Mouse (Mus musculus): ENCODE data around the gene Dync1i1. TPM values are rescaled to one million over a fixed set of nuclear protein-coding genes. Genes with fewer than 3 reads are reported as not detected.

Gene Dync1i1
- total and polyA plus RNA-seq, 3 experiments, result not detected

GRCm38 (mm10) chr6:5854048-5854836, 128.8 kb downstream of the Dync1i1 start:
- Histone ChIP-seq H3K27ac (ENCODE audit: control insufficient read depth, low read depth, low read length) (no peak overlapping the region), H3K4me3 (ENCODE audit: control insufficient read depth in 1 of 2, insufficient read depth in 1 of 2, low read depth in 2 of 2, low read length in 2 of 2) (no peak overlapping the region), H3K9me3 (replicated peaks; ENCODE audit: insufficient read depth, low read length) (no peaks in the 10 kb centered on the region), H3K4me1 (ENCODE audit: control insufficient read depth in 1 of 2, insufficient read depth in 2 of 2, low read length in 2 of 2) (no peaks in the 10 kb centered on the region), H3K36me3 (ENCODE audit: control insufficient read depth in 1 of 2, insufficient read depth in 2 of 2, low read length in 2 of 2) (no peaks in the 10 kb centered on the region; a peak in 1 of 4 replicates), H3K9ac (ENCODE audit: control insufficient read depth, low read depth, low read length, poor library complexity, severe bottlenecking) (no peak overlapping the region), H3K79me2 (ENCODE audit: control insufficient read depth, insufficient read depth, low read length, poor library complexity) (no peaks in the 10 kb centered on the region), H3K27me3 (ENCODE audit: control insufficient read depth in 1 of 2, insufficient read depth in 2 of 2, low read length in 2 of 2) (peaks cover 0 to 2% of the 10 kb centered on the region in 2 experiments; a peak in 1 of 4 replicates)
- no peak for TF ChIP-seq ETS1 (IDR thresholded peaks at IDR 0.05; ENCODE audit: low read depth, low read length)
- no peak for TF ChIP-seq TAL1 (IDR thresholded peaks at IDR 0.05; ENCODE audit: low read length)
- no peak for TF ChIP-seq SIN3A (IDR thresholded peaks at IDR 0.05; ENCODE audit: low read length)
- DNase-seq (ENCODE audit: low read depth, low spot score), result no peak

GRCm38 (mm10) chr6:5855526-5855925, 130.1 kb downstream of the Dync1i1 start:
- no peaks in the 10 kb centered on the region for H3K9me3 ChIP-seq (replicated peaks; ENCODE audit: insufficient read depth, low read length)
- no peak overlapping the region for H3K9ac ChIP-seq (ENCODE audit: control insufficient read depth, low read depth, low read length, poor library complexity, severe bottlenecking)
- TF ChIP-seq USF2 (IDR thresholded peaks at IDR 0.05; ENCODE audit: borderline replicate concordance in 1 of 2, insufficient read depth in 1 of 2, low read depth in 1 of 2, low read length in 2 of 2), result no peak
- no peak for TF ChIP-seq ETS1 (IDR thresholded peaks at IDR 0.05; ENCODE audit: low read depth, low read length)
- TF ChIP-seq E2F4 (IDR thresholded peaks at IDR 0.05; ENCODE audit: borderline replicate concordance, low read depth, low read length), result no peak
- TF ChIP-seq UBTF (IDR thresholded peaks at IDR 0.05; ENCODE audit: borderline replicate concordance, insufficient read depth, low read depth, low read length), result no peak
- no peak for TF ChIP-seq EP300 (IDR thresholded peaks at IDR 0.05; ENCODE audit: low read depth in 1 of 2, low read length in 2 of 2)
- TF ChIP-seq KAT2A (conservative IDR thresholded peaks at IDR 0.05; ENCODE audit: low read depth, low read length), result no peak
- no peak for TF ChIP-seq SIN3A (IDR thresholded peaks at IDR 0.05; ENCODE audit: low read length)
- H3K79me2 ChIP-seq (ENCODE audit: control insufficient read depth, insufficient read depth, low read length, poor library complexity), result no peaks in the 10 kb centered on the region
- no peaks in the 10 kb centered on the region for H3K4me1 ChIP-seq (ENCODE audit: control insufficient read depth in 1 of 2, insufficient read depth in 2 of 2, low read length in 2 of 2)
- H3K4me3 ChIP-seq (ENCODE audit: control insufficient read depth in 1 of 2, insufficient read depth in 1 of 2, low read depth in 2 of 2, low read length in 2 of 2), result no peak overlapping the region
- H3K27ac ChIP-seq (ENCODE audit: control insufficient read depth, low read depth, low read length), result no peak overlapping the region
- H3K36me3 ChIP-seq (ENCODE audit: control insufficient read depth in 1 of 2, insufficient read depth in 2 of 2, low read length in 2 of 2), result no peaks in the 10 kb centered on the region; a peak in 1 of 4 replicates
- H3K27me3 ChIP-seq (ENCODE audit: control insufficient read depth in 1 of 2, insufficient read depth in 2 of 2, low read length in 2 of 2), result peaks cover 0 to 2% of the 10 kb centered on the region in 2 experiments; a peak in 1 of 4 replicates
- no peak for DNase-seq (ENCODE audit: low read depth, low spot score)

- H3K9me3 ChIP-seq (replicated peaks; ENCODE audit: insufficient read depth, low read length), result no peaks in the 10 kb centered on the region
Observed at GRCm38 (mm10) chr6:5858371-5858770, 132.9 kb downstream of the Dync1i1 start.

More at GRCm38 (mm10) chr6:5858371-5858770, 132.9 kb downstream of the Dync1i1 start:
- no peak overlapping the region for H3K27ac ChIP-seq (ENCODE audit: control insufficient read depth, low read depth, low read length)
- TF ChIP-seq ZC3H11A (IDR thresholded peaks at IDR 0.05; ENCODE audit: low read depth, low read length) (peak; percentile 86), ZNF384 (IDR thresholded peaks at IDR 0.05; ENCODE audit: low read depth, low read length) (peak; percentile 46; the same call in 1 of the 2 replicates), SMC3 (IDR thresholded peaks at IDR 0.05; ENCODE audit: low read depth, low read length) (peak; percentile 78), KAT2A (conservative IDR thresholded peaks at IDR 0.05; ENCODE audit: low read depth, low read length) (no peak), RAD21 (IDR thresholded peaks at IDR 0.05; ENCODE audit: low read depth, low read length) (peak; percentile 95), POLR2AphosphoS2 (IDR thresholded peaks at IDR 0.05; ENCODE audit: low read length) (no peak), CTCF (IDR thresholded peaks at IDR 0.05 in 2 of 3, conservative IDR thresholded peaks at IDR 0.05 in 1 of 3; ENCODE audit: control insufficient read depth in 1 of 3, insufficient read depth in 1 of 3, low read depth in 2 of 3, low read length in 3 of 3, poor library complexity in 1 of 3, severe bottlenecking in 1 of 3) (peak; percentile 55 to 84 (median 78))
- peaks cover 0 to 2% of the 10 kb centered on the region in 2 experiments; a peak in 1 of 4 replicates for H3K27me3 ChIP-seq (ENCODE audit: control insufficient read depth in 1 of 2, insufficient read depth in 2 of 2, low read length in 2 of 2)
- H3K9ac ChIP-seq (ENCODE audit: control insufficient read depth, low read depth, low read length, poor library complexity, severe bottlenecking), result no peak overlapping the region
- peak; percentile 57 for DNase-seq (ENCODE audit: low read depth, low spot score)
- H3K36me3 ChIP-seq (ENCODE audit: control insufficient read depth in 1 of 2, insufficient read depth in 2 of 2, low read length in 2 of 2), result no peaks in the 10 kb centered on the region; a peak in 1 of 4 replicates
- peak overlapping the region in 1 of 2 experiments; percentile 20; a peak in 2 of 4 replicates for H3K4me3 ChIP-seq (ENCODE audit: control insufficient read depth in 1 of 2, insufficient read depth in 1 of 2, low read depth in 2 of 2, low read length in 2 of 2)
- H3K4me1 ChIP-seq (ENCODE audit: control insufficient read depth in 1 of 2, insufficient read depth in 2 of 2, low read length in 2 of 2), result no peaks in the 10 kb centered on the region
- H3K79me2 ChIP-seq (ENCODE audit: control insufficient read depth, insufficient read depth, low read length, poor library complexity), result no peaks in the 10 kb centered on the region
